Mouse (Mus musculus): ENCODE measurements around the gene Lama2. TPM values are rescaled to one million over a fixed set of nuclear protein-coding genes. Genes with fewer than 3 reads are reported as not detected.
"Not testable (repeated sequence)": the region's sequence is repeated elsewhere in the genome, so short reads cannot be mapped to it uniquely, and the experiment has no call there.

Gene Lama2
- total RNA-seq, 2 experiments from 2014 or later, result not detected

- ATAC-seq (replicated peaks; ENCODE audit: poor library complexity), result no peak
These were observed 671.2 kb downstream of the Lama2 start for GRCm38 (mm10) chr10:26948331-26948730.

- ATAC-seq (replicated peaks; ENCODE audit: poor library complexity), result no peak
These were observed 680.0 kb downstream of the Lama2 start for GRCm38 (mm10) chr10:26939549-26939948.

- ATAC-seq (replicated peaks; ENCODE audit: poor library complexity), result not testable (repeated sequence)
These were observed 681.1 kb downstream of the Lama2 start for GRCm38 (mm10) chr10:26938464-26938863.

- not testable (repeated sequence) for ATAC-seq (replicated peaks; ENCODE audit: poor library complexity)
These were observed 683.5 kb downstream of the Lama2 start for GRCm38 (mm10) chr10:26936056-26936455.

Measured in megakaryocyte progenitor cell, adult 5-6 weeks (primary cell).